In genomic region chr11:90370789-90371291, GRCm38 (mm10) we compare ENCODE assay signal across 10 mouse cellular contexts. TPM values are rescaled to one million over a fixed set of nuclear protein-coding genes. Genes with fewer than 3 reads are reported as not detected.
DNase-seq lines count a peak whose midpoint lies in the region; ATAC-seq and TF ChIP-seq lines count a peak whose summit lies in the region.
"Had no signal": no experiment of that assay in that cellular context is flagged by ENCODE, and none has a peak within 500 bp of the region (broad histone marks: within the 10 kb centered on the region; RNA-seq: fewer than 3 reads in every experiment).

No protein-coding gene starts in this region.

- no peaks in the 10 kb centered on the region for H3K36me3 ChIP-seq in forebrain, embryonic 15.5 days
- H3K36me3 ChIP-seq in kidney, embryonic 16.5 days (ENCODE audit: insufficient read depth, low read length): no peaks in the 10 kb centered on the region
- no peaks in the 10 kb centered on the region for H3K36me3 ChIP-seq in neural tube, embryonic 12.5 days

- no peaks in the 10 kb centered on the region for H3K27me3 ChIP-seq in forebrain, embryonic 15.5 days
- H3K27me3 ChIP-seq in kidney, embryonic 16.5 days (ENCODE audit: insufficient read depth, low read length): no peaks in the 10 kb centered on the region
- no peaks in the 10 kb centered on the region for H3K27me3 ChIP-seq in neural tube, embryonic 12.5 days (replicated peaks)

- H3K4me1 ChIP-seq in forebrain, embryonic 15.5 days: peaks cover 33% of the 10 kb centered on the region
- peaks cover 39% of the 10 kb centered on the region for H3K4me1 ChIP-seq in kidney, embryonic 16.5 days (ENCODE audit: insufficient read depth, low read length)
- peaks cover 25% of the 10 kb centered on the region for H3K4me1 ChIP-seq in neural tube, embryonic 12.5 days

- H3K4me3 ChIP-seq in layer of hippocampus, adult 2 months: no peak overlapping the region
- peak overlapping the region; percentile 20 for H3K4me3 ChIP-seq in forebrain, embryonic 15.5 days
- H3K4me3 ChIP-seq in kidney, embryonic 16.5 days (ENCODE audit: low read length): peak overlapping the region; percentile 4; the same call in 1 of the 2 replicates
- no peak overlapping the region for H3K4me3 ChIP-seq in neural tube, embryonic 12.5 days
- H3K4me3 ChIP-seq: erythroblast, embryonic 14.5 days had no signal

- H3K9me3 ChIP-seq in forebrain, embryonic 15.5 days: no peaks in the 10 kb centered on the region
- H3K9me3 ChIP-seq in kidney, embryonic 16.5 days (ENCODE audit: low read length): no peaks in the 10 kb centered on the region
- no peaks in the 10 kb centered on the region for H3K9me3 ChIP-seq in neural tube, embryonic 12.5 days

- ATAC-seq in forebrain, embryonic 15.5 days (replicated peaks): 0 out of 2 replicates have a peak, but pooled peaks have one; percentile 12
- ATAC-seq in kidney, embryonic 16.5 days (ENCODE audit: low FRiP score, low TSS enrichment): peak; percentile 76
- ATAC-seq in neural tube, embryonic 12.5 days (ENCODE audit: low FRiP score, low read depth): peak; percentile 41; the same call in 1 of the 2 replicates
- ATAC-seq in granulocyte monocyte progenitor cell, adult 5-6 weeks (replicated peaks; ENCODE audit: poor library complexity, severe bottlenecking): no peak; the same call in 1 of the 2 replicates

- WGBS in forebrain, embryonic 15.5 days: under 1% methylated on average over 11 of the region's 11 CpGs
- 12% methylated on average over 11 of the region's 11 CpGs for WGBS in kidney, embryonic 16.5 days
- 8% methylated on average over 11 of the region's 11 CpGs for WGBS in neural tube, embryonic 12.5 days

- H3K9ac ChIP-seq in forebrain, embryonic 15.5 days (replicated peaks): peak overlapping the region; percentile 18; the same call in 1 of the 2 replicates
- H3K9ac ChIP-seq in kidney, embryonic 16.5 days (replicated peaks; ENCODE audit: low read length): peak overlapping the region; percentile 37
- no peak overlapping the region for H3K9ac ChIP-seq in neural tube, embryonic 12.5 days

- no peak for TF ChIP-seq CTCF in layer of hippocampus, adult 2 months (conservative IDR thresholded peaks at IDR 0.05)

- no peak for DNase-seq in layer of hippocampus, adult 2 months (ENCODE audit: low spot score in 2 of 2)
- DNase-seq in layer of hippocampus, adult 18-20 months (ENCODE audit: low spot score in 2 of 2): no peak
- DNase-seq in right cerebral cortex, postnatal 36 days (ENCODE audit: low spot score in 2 of 2): no peak
- no peak for DNase-seq in cerebellum, adult 11-12 months
- DNase-seq: adrenal gland, postnatal 36 days had no signal

- H3K4me2 ChIP-seq in forebrain, embryonic 15.5 days (replicated peaks): peak overlapping the region; percentile 44
- peak overlapping the region; percentile 31 for H3K4me2 ChIP-seq in kidney, embryonic 16.5 days (replicated peaks; ENCODE audit: low read depth, low read length)
- H3K4me2 ChIP-seq in neural tube, embryonic 12.5 days (replicated peaks): peak overlapping the region; percentile 45

- peak overlapping the region; percentile 88 for H3K27ac ChIP-seq in layer of hippocampus, adult 2 months
- H3K27ac ChIP-seq in forebrain, embryonic 15.5 days (replicated peaks): 0 out of 2 replicates have a peak overlapping the region, but pooled peaks have one; percentile 81
- peak overlapping the region; percentile 93 for H3K27ac ChIP-seq in kidney, embryonic 16.5 days (ENCODE audit: low read length)
- no peak overlapping the region for H3K27ac ChIP-seq in neural tube, embryonic 12.5 days

RNA-seq across cellular contexts. Expression of gene Hlf, which starts 19.9 kb away (rescaled TPM):
- total RNA-seq in layer of hippocampus, adult 2 months (2021): 10 to 100 TPM; 87.7 to 88.2 TPM
- 100 to 1,000 TPM in 1 of 2 experiments, 10 to 100 TPM in 1; 96.0 to 105 TPM for total RNA-seq in layer of hippocampus, adult 18-20 months (2021)
- 4.2 TPM in 2 replicates for polyA plus RNA-seq in forebrain, embryonic 15.5 days (2015; fragmentation: Nextera tagmentation; extraction: Ambion mirVana)
- 2.3 and 2.8 TPM in 2 replicates for polyA plus RNA-seq in kidney, embryonic 16.5 days (2015; fragmentation: Nextera tagmentation; extraction: Ambion mirVana)
- polyA plus RNA-seq in neural tube, embryonic 12.5 days (2016; fragmentation: Nextera tagmentation; extraction: Ambion mirVana): 1.8 and 2.5 TPM in 2 replicates
- 10.2 and 11.0 TPM in 2 replicates for total RNA-seq in granulocyte monocyte progenitor cell, adult 5-6 weeks (2014; fragmentation: Nextera tagmentation)
- total RNA-seq in granulocyte monocyte progenitor cell, adult 5-6 weeks (2017): 2.3 and 2.5 TPM in 2 replicates

Comparison
In these comparisons a context has a peak if more than half of its experiments do, and no peak if none do; other contexts are left out.
1. H3K4me3 ChIP-seq: peak in forebrain, embryonic 15.5 days (single experiment) and kidney, embryonic 16.5 days (single experiment); none in layer of hippocampus, adult 2 months (single experiment) and neural tube, embryonic 12.5 days (single experiment).
2. RNA of gene Hlf, which starts 19.9 kb away (total RNA-seq): 96.0 to 105 TPM in layer of hippocampus, adult 18-20 months and 87.7 to 88.2 TPM in layer of hippocampus, adult 2 months; 2.3 to 11.0 TPM in granulocyte monocyte progenitor cell, adult 5-6 weeks; every median in the first group is over 4 times any median in the second.
3. Peak in every context shown above with its lines, with median percentiles within 50 percentile points of each other: H3K4me2 ChIP-seq.